Mouse (Mus musculus) testis, adult 2 months (tissue): ENCODE measurements around the gene Adora3.

Experiments
- CTCF ChIP-seq: fragments of 200-500 bp; IDR thresholded peaks from 2 replicates; pipeline ENCODE4 v1.5.1; 2012; ENCODE audit warnings: low read depth, mild to moderate bottlenecking, inconsistent platforms, low read length, moderate library complexity; ENCODE audit not compliant: control insufficient read depth, insufficient read depth, insufficient replicate concordance
- POLR2A ChIP-seq: fragments of 200-500 bp; IDR thresholded peaks from 2 replicates; pipeline ENCODE4 v1.6.1; 2012; ENCODE audit warnings: low read depth, mild to moderate bottlenecking, inconsistent platforms, low read length, moderate library complexity; ENCODE audit not compliant: control insufficient read depth

GRCm38 (mm10) chr3:105880419-105880818 is 9.8 kb downstream of the Adora3 start:
- TF ChIP-seq POLR2A (no peak), CTCF (no peak)
